Mouse (Mus musculus): ENCODE data around the gene Dexi. TPM values are rescaled to one million over a fixed set of nuclear protein-coding genes. Genes with fewer than 3 reads are reported as not detected.
A peak's percentile ranks its signal among the peaks of the same experiment; 100 is the strongest.

Gene Dexi
- polyA plus RNA-seq, 1 experiment from 2014 or later: 20.8 TPM

DNA sequence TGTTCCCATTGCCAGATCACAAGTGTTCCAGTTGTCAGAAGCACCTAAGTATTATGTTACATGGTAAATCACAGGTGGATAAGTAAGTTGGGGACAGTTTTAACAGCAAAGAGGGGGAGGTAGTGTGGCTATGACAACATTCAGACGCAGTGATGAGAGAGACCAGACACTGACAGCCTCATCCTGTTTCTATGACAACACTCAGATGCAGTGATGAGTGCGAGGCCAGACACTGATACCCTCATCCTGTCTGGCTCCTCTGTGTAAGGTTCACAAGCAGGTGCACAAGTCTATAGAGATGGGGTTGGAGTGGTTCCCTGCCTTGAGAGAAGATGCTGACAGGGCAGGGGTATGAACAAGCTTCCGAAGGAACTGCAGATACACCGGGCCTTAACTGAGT lies 24.3 kb upstream of the Dexi start:
- Histone ChIP-seq H3K4me2 (no peak overlapping the region), H3K9me3 (replicated peaks) (no peaks in the 10 kb centered on the region), H3K9ac (no peak overlapping the region), H3K4me3 (no peak overlapping the region), H3K27me3 (replicated peaks) (no peaks in the 10 kb centered on the region), H3K27ac (ENCODE audit: poor library complexity, severe bottlenecking) (no peak overlapping the region), H3K36me3 (peaks cover 22% of the 10 kb centered on the region), H3K4me1 (replicated peaks) (peaks cover 20% of the 10 kb centered on the region)
- 88% methylated on average over 4 of the region's 4 CpGs for WGBS
- no peak for ATAC-seq (ENCODE audit: insufficient number of reproducible peaks, low FRiP score)

GRCm38 (mm10) chr16:10565278-10565885 lies 22.5 kb upstream of the Dexi start:
- Histone ChIP-seq H3K9ac (no peak overlapping the region), H3K4me2 (no peak overlapping the region), H3K27me3 (replicated peaks) (no peaks in the 10 kb centered on the region), H3K4me3 (no peak overlapping the region), H3K4me1 (replicated peaks) (peaks cover 37% of the 10 kb centered on the region), H3K9me3 (replicated peaks) (no peaks in the 10 kb centered on the region), H3K27ac (ENCODE audit: poor library complexity, severe bottlenecking) (no peak overlapping the region), H3K36me3 (peaks cover 29% of the 10 kb centered on the region)
- WGBS: 28% methylated on average over 4 of the region's 4 CpGs
- ATAC-seq (ENCODE audit: insufficient number of reproducible peaks, low FRiP score): no peak

DNA sequence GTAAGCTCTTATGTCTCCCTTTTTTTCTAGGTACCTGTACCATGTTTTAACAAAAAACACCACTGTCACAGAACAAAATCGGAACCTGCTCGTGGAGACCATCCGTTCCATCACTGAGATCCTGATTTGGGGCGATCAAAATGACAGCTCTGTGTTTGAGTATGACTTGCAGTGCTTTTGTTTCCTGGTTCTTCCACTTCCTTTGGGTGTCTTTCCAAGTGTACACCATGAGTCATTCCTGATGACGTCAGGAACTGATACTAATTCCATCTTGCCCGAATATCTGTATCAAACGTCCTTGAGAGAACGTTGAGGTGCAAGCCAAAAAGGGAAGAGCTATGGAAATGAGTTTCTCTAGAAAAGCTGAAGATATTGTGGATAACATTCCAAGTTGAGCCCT lies 17.1 kb upstream of the Dexi start:
- no peak overlapping the region for H3K27ac ChIP-seq (ENCODE audit: poor library complexity, severe bottlenecking)
- H3K36me3 ChIP-seq: peaks cover 24% of the 10 kb centered on the region
- H3K4me2 ChIP-seq: no peak overlapping the region
- 73% methylated on average over 8 of the region's 8 CpGs for WGBS
- H3K9me3 ChIP-seq (replicated peaks): no peaks in the 10 kb centered on the region
- no peak for ATAC-seq (ENCODE audit: insufficient number of reproducible peaks, low FRiP score)
- H3K4me3 ChIP-seq: no peak overlapping the region
- H3K27me3 ChIP-seq (replicated peaks): no peaks in the 10 kb centered on the region
- no peak overlapping the region for H3K9ac ChIP-seq
- H3K4me1 ChIP-seq (replicated peaks): peaks cover 31% of the 10 kb centered on the region

- Histone ChIP-seq H3K4me3 (no peak overlapping the region), H3K9me3 (replicated peaks) (no peaks in the 10 kb centered on the region), H3K27me3 (replicated peaks) (no peaks in the 10 kb centered on the region), H3K4me1 (replicated peaks) (peaks cover 31% of the 10 kb centered on the region), H3K9ac (no peak overlapping the region), H3K4me2 (no peak overlapping the region), H3K27ac (ENCODE audit: poor library complexity, severe bottlenecking) (no peak overlapping the region), H3K36me3 (no peaks in the 10 kb centered on the region)
- WGBS: 83% methylated on average over 2 of the region's 2 CpGs
- no peak for ATAC-seq (ENCODE audit: insufficient number of reproducible peaks, low FRiP score)
These were observed 11.0 kb upstream of the Dexi start for GRCm38 (mm10) chr16:10553858-10554257.

- no peaks in the 10 kb centered on the region for H3K27me3 ChIP-seq (replicated peaks)
- H3K4me2 ChIP-seq: no peak overlapping the region
- H3K36me3 ChIP-seq: no peaks in the 10 kb centered on the region
- H3K4me3 ChIP-seq: no peak overlapping the region
- no peaks in the 10 kb centered on the region for H3K9me3 ChIP-seq (replicated peaks)
- H3K27ac ChIP-seq (ENCODE audit: poor library complexity, severe bottlenecking): no peak overlapping the region
- 84% methylated on average over 4 of the region's 4 CpGs for WGBS
- H3K4me1 ChIP-seq (replicated peaks): peaks cover 24% of the 10 kb centered on the region
- no peak for ATAC-seq (ENCODE audit: insufficient number of reproducible peaks, low FRiP score)
- H3K9ac ChIP-seq: no peak overlapping the region
These were observed 8.7 kb upstream of the Dexi start for GRCm38 (mm10) chr16:10551592-10551991.

DNA sequence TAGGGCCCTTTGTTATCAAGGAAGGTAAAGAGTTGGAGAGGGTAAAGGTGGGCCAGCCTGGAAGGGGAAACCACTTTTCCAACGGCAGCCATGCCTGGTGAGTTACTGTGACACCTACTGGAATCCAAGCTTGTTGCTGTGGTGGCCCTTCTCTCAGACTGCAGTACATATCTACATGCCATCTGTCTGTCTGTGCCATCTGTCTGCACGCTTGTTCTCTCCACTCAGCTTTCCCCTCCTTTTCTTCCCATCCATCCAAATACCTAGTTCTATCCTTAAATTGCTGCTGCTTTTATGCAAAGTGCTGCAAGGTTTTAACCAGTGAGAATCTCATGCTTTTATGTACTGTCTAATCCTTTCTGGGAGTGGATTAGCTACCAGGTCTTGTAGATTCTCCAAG lies 6.7 kb upstream of the Dexi start:
- no peak for ATAC-seq (ENCODE audit: insufficient number of reproducible peaks, low FRiP score)
- H3K36me3 ChIP-seq: no peaks in the 10 kb centered on the region
- 68% methylated on average over 2 of the region's 2 CpGs for WGBS
- no peak overlapping the region for H3K4me3 ChIP-seq
- H3K4me1 ChIP-seq (replicated peaks): peaks cover 34% of the 10 kb centered on the region
- no peak overlapping the region for H3K27ac ChIP-seq (ENCODE audit: poor library complexity, severe bottlenecking)
- H3K27me3 ChIP-seq (replicated peaks): no peaks in the 10 kb centered on the region
- H3K4me2 ChIP-seq: no peak overlapping the region
- no peak overlapping the region for H3K9ac ChIP-seq
- no peaks in the 10 kb centered on the region for H3K9me3 ChIP-seq (replicated peaks)

- ATAC-seq (ENCODE audit: insufficient number of reproducible peaks, low FRiP score): no peak
- H3K4me1 ChIP-seq (replicated peaks): peaks cover 34% of the 10 kb centered on the region
- no peaks in the 10 kb centered on the region for H3K27me3 ChIP-seq (replicated peaks)
- no peak overlapping the region for H3K9ac ChIP-seq
- no peaks in the 10 kb centered on the region for H3K9me3 ChIP-seq (replicated peaks)
- no peaks in the 10 kb centered on the region for H3K36me3 ChIP-seq
- no peak overlapping the region for H3K4me2 ChIP-seq
- H3K4me3 ChIP-seq: no peak overlapping the region
- H3K27ac ChIP-seq (ENCODE audit: poor library complexity, severe bottlenecking): no peak overlapping the region
- WGBS: 69% methylated on average over 3 of the region's 3 CpGs
These were observed 6.1 kb upstream of the Dexi start for GRCm38 (mm10) chr16:10548938-10549337.

DNA sequence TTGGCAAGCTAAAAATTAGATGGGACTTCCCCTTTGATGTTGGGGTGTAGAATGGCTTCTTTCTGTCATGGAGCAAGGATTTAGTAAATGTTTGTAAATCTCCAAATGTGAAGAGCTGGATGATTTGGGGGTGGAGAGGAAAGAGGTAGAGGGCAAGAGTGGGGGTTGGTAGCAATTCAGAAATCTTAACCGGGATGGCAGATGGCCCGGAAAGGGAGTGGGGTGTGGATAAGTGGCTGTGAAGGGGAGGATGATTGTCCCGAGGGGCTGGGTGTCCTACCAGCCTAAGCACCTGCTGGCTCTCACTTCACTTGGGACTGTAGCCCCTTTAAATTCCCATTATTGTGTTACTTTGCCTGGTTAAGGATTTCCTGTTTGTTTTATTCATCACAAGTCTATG lies 4.0 kb upstream of the Dexi start:
- H3K4me3 ChIP-seq: no peak overlapping the region

GRCm38 (mm10) chr16:10544995-10545622 lies 2.3 kb upstream of the Dexi start, which contains the start of gene Clec16a:
TSS of gene Clec16a (plus strand) at chr16:10545339.
- H3K9ac ChIP-seq: peak within 1 kb of the TSS; percentile 83
- H3K4me3 ChIP-seq: peak within 1 kb of the TSS; percentile 80
- peak; percentile 87 for ATAC-seq (ENCODE audit: insufficient number of reproducible peaks, low FRiP score)
- peaks cover 40% of the 10 kb centered on the region for H3K4me1 ChIP-seq (replicated peaks)
- peak within 1 kb of the TSS; percentile 12; the same call in 1 of the 2 replicates for H3K27ac ChIP-seq (ENCODE audit: poor library complexity, severe bottlenecking)
- under 1% methylated on average over 58 of the region's 58 CpGs for WGBS
- no peaks in the 10 kb centered on the region for H3K9me3 ChIP-seq (replicated peaks)
- H3K36me3 ChIP-seq: no peaks in the 10 kb centered on the region
- H3K4me2 ChIP-seq: peak within 1 kb of the TSS; percentile 89
- no peaks in the 10 kb centered on the region for H3K27me3 ChIP-seq (replicated peaks)

More for the DNA sequence above, 4.0 kb upstream of the Dexi start:
- no peak overlapping the region for H3K27ac ChIP-seq (ENCODE audit: poor library complexity, severe bottlenecking)
- ATAC-seq (ENCODE audit: insufficient number of reproducible peaks, low FRiP score): no peak
- H3K9me3 ChIP-seq (replicated peaks): no peaks in the 10 kb centered on the region
- WGBS: 51% methylated on average over 3 of the region's 3 CpGs
- no peaks in the 10 kb centered on the region for H3K36me3 ChIP-seq
- H3K9ac ChIP-seq: no peak overlapping the region
- no peaks in the 10 kb centered on the region for H3K27me3 ChIP-seq (replicated peaks)
- H3K4me1 ChIP-seq (replicated peaks): peaks cover 36% of the 10 kb centered on the region
- no peak overlapping the region; the same call in 1 of the 2 replicates for H3K4me2 ChIP-seq

DNA sequence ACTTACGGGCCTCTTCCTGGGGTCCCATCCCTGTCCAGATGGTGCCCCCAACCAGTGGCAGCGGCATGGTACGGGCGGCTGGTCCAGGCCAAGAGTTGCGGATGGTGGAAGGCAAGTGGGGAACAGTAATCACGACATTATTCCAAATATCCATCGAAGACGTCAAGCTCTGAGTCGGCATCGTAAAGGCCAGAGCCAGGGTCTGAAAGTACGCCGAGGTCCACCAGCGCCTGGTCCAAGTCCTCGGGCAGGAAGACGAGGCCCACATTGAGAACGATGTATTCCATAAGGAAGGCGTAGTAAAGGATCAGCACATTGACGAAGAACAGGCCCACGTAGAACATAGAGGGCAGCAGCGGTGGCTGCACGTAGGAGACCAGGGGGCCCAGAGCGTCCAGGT lies 588 bp downstream of the Dexi start:
- H3K27me3 ChIP-seq (replicated peaks): no peaks in the 10 kb centered on the region
- no peak; the same call in 1 of the 2 replicates for ATAC-seq (ENCODE audit: insufficient number of reproducible peaks, low FRiP score)
- H3K27ac ChIP-seq (ENCODE audit: poor library complexity, severe bottlenecking): peak overlapping the region; percentile 83
- H3K9me3 ChIP-seq (replicated peaks): no peaks in the 10 kb centered on the region
- peak overlapping the region; percentile 71 for H3K4me3 ChIP-seq
- peaks cover 44% of the 10 kb centered on the region for H3K4me1 ChIP-seq (replicated peaks)
- H3K4me2 ChIP-seq: peak overlapping the region; percentile 84
- 0 out of 2 replicates have a peak, but pooled peaks cover 4% of the 10 kb centered on the region for H3K36me3 ChIP-seq
- 6% methylated on average over 22 of the region's 22 CpGs for WGBS
- peak overlapping the region; percentile 87 for H3K9ac ChIP-seq

DNA sequence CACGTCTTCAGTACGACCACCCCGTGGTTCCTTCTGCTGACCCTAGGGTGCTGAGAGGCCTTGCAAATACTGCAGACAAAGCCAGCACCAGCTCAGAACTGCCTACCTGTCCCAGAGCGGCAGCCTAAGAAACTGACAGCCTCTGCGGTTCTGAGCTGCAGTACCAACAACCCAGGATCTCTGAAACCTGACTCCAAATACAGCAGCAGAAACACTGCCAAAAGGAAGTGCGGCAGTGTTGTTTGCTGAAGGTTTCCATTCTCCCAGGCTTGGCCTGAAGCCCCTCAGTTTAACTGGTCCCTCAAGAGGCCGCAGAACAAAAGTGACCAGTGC lies 1.3 kb downstream of the Dexi start:
- H3K9me3 ChIP-seq (replicated peaks): no peaks in the 10 kb centered on the region
- H3K4me2 ChIP-seq: peak overlapping the region; percentile 84
- no peaks in the 10 kb centered on the region for H3K27me3 ChIP-seq (replicated peaks)
- H3K9ac ChIP-seq: peak overlapping the region; percentile 87
- peak overlapping the region; percentile 71 for H3K4me3 ChIP-seq
- 22% methylated on average over 7 of the region's 7 CpGs for WGBS
- H3K27ac ChIP-seq (ENCODE audit: poor library complexity, severe bottlenecking): peak overlapping the region; percentile 19; the same call in 1 of the 2 replicates
- peaks cover 45% of the 10 kb centered on the region for H3K4me1 ChIP-seq (replicated peaks)
- no peak for ATAC-seq (ENCODE audit: insufficient number of reproducible peaks, low FRiP score)
- 0 out of 2 replicates have a peak, but pooled peaks cover 4% of the 10 kb centered on the region for H3K36me3 ChIP-seq
